Mouse (Mus musculus) frontal cortex, adult 2 months (tissue): Measurements from ENCODE around the gene Apoa1. TPM values are rescaled to one million over a fixed set of nuclear protein-coding genes. Genes with fewer than 3 reads are reported as not detected.

ENCODE experiments used
- DNase-seq, 2 experiments: peaks; one replicate each; pipeline ENCODE4 v3.0.0; 2022; ENCODE audit warnings: low spot score in 1 of 2; ENCODE audit errors: extremely low spot score in 1 of 2
- polyA plus RNA-seq: library from polyadenylated mRNA; depleted of rRNA; stranded (reverse); fragments of >200 nt; gene quantifications from 2 replicates; pipeline ENCODE4 v1.2.3, GENCODE M21; 2012; rRNA removed

Apoa1 gene
- polyA plus RNA-seq, 1 experiment: 2.4 TPM

DNA sequence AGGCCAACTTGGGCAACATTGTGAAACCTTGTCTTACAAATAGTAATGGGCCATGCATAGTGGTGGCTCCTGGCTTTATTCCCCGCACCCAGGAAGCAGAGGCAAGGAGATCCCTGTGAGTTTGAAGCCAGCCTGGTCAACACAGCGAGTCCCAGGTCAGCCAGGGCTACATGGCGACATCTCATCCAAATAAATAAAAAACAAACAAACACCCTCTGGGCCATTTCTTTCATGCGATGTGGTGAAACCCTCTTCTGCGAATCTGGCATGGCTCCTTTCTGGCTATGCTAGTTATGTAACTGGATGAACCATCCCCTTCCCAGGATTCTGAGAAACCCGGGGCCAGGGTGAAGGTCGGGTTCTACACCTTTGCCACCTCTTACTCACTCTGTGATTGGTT lies 27.8 kb downstream of the Apoa1 start:
- DNase-seq: no peak

DNA sequence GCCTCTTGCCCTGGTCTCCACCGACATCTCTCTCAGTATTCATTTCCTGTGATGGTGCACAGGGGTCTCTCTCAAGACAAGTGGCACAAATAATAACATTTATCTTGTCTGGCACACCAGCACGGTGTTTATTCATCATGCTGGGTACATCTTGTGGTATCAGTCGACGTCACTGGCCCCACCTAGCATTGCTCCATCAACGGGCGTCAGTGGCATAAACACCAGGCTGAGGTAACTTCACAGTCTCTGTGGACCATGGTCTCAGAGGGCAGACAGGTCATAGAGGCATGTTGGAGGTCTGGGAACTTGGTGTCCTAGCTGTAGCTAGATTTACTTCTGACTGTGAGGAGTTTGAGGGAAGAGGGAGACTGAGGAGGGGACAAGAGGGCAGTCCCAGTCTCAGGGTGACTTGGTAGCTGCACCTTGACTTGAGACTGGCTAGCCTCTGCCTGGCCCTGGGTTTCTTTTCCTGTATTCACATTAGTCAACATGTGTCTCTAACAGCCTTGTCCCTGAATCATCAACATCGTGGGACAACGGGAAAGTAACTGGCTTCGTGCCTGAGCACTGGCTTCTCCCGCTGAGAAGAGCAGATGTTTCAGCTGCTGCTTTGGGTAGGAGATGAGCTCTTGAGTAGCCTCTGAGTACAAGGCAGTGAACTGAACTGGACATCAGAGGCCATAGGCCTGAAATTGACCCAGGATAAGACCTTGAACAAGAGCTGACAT lies 28.4 kb downstream of the Apoa1 start:
- DNase-seq: no peak

DNA sequence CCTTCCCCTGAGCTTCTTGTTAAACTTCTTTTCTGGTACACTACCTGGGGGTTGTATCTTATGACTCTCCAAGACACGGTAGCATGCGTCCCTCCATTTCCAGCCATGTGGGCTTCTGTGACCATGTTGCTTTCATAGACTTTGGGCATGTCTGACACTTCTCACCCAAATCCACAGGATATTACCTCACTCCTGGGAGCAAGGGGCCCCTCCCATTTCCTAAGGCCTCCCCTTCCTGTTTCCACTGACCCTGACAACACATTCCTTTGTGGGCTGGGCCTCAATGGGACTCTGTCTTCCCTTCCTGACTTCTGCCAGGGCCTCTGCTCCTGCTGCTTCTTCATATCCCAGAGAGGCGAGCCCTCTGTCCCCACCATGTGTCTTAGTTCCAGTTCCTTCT lies 29.2 kb downstream of the Apoa1 start:
- no peak for DNase-seq

DNA sequence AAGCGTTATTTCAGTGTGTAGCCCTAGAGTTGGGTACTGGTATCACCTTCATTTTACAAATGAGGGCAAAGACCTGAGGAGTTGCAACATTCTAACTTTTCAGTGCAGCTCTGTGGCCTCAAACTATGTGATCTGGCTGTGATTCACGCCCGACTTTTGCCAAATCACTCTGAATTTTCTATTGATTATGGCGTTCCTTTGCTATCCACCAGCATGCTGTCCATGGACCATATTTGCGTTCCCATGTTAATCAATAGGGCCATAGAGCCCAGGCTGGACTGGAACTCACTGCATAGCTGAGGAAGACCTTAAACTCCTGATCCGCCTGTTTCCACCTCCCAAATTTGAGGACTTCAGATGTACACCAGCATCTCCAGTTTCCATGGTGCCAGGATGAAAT lies 30.7 kb downstream of the Apoa1 start:
- DNase-seq: no peak

DNA sequence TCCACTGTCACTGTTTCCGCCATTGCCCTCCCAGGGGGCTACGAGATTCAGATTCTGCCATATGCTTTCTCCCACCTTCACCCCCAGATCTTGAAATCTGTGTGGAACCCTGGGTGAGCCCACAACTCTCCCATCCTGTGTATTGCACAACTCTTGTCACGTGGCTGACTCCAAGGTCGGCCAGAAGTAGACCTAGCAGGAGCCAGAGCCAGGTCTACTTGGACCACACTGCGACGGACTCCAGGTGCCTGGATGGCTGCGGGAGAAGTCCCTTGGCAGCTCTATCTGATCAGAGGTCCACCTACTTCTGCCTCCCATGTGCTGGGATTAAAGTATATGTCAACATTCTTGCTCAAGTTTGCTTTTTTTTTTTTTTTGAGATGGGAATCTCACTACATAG lies 32.8 kb downstream of the Apoa1 start:
- no peak for DNase-seq

DNA sequence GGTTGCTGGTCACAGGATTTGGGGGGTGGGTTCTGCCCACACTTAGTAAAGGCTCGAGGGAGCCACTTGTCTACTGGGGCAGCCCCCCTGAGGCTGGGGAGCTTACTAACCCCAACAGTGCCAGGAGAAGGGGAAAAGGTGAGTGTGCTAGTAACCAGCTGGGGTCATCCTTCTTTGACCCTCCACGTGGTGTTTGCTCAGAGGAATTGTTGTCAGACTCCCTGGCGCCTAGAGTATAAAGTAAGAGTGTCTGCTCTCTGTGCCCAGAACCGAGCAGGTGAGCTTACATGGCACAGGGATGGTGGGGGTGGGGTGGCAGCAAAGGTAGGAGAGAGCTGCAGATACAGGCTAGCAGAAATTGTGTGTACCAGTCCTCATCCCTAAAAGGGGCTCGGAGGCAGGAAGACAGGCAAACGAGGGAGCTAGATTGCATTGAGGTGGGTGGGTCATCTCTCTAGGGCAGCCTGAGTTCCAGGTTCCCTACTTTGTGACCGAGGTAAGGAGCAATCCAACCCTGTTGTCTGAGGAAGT lies 40.0 kb downstream of the Apoa1 start, which contains the start of gene Apoa5:
TSS of gene Apoa5 (plus strand) at position 291 of the 531 bp plus-strand sequence.
- DNase-seq: no peak

DNA sequence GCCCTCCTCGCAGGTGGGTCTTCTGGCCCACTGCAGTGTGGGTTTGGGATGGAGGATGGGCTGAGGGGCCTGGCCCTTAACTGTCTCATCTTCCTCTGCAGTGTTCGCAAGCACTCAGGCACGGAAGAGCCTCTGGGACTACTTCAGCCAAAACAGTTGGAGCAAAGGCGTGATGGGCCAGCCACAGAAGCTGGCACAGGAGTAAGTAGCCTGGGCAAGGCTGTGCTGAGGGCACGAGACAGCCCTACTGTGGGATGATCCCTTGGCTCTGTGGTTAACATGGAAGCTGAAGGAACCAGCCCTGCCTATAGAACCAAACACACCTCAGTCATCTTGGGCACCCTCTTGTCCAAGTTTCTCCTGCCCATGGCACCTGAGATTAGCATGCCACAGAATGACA lies 40.7 kb downstream of the Apoa1 start:
- no peak for DNase-seq

DNA sequence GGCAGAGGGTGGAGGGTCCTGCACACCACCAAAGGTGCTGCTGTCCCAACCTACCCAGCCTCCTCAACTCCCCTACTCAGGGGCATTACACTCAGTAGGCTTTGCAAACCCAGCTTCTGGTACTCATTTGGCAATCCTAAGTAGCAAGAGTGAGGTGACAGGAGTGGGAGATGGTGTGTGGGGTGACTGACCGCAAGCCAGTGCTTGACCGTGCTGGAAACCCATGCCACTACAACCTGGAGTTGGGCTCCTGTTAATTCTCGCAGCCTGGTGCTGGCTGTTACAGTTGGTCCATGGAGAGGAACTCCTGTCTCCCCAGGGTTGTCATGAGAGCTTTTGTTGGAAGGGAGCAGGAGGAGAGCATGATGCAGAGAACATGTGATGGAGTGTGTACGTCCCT lies 42.4 kb downstream of the Apoa1 start:
- DNase-seq: no peak

DNA sequence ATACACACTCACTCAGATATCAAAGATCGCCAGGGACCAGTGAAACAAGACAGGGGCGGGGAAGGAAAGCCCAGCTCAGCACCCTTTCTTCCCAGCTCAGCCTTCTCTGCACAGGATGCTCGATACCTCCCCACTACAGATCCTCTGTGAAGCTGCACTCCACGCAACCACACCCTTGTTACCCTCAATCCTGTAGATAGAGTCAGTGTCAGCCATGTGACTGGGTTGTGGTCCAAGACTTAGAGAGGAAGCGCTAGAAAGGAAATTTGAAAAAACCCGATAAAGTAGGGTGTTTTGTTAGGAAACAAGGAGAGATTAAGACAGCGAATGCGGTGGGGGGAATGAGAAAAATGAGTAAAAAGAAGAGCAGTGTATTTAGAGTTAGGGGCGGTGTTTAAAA lies 43.7 kb downstream of the Apoa1 start:
- DNase-seq: no peak

DNA sequence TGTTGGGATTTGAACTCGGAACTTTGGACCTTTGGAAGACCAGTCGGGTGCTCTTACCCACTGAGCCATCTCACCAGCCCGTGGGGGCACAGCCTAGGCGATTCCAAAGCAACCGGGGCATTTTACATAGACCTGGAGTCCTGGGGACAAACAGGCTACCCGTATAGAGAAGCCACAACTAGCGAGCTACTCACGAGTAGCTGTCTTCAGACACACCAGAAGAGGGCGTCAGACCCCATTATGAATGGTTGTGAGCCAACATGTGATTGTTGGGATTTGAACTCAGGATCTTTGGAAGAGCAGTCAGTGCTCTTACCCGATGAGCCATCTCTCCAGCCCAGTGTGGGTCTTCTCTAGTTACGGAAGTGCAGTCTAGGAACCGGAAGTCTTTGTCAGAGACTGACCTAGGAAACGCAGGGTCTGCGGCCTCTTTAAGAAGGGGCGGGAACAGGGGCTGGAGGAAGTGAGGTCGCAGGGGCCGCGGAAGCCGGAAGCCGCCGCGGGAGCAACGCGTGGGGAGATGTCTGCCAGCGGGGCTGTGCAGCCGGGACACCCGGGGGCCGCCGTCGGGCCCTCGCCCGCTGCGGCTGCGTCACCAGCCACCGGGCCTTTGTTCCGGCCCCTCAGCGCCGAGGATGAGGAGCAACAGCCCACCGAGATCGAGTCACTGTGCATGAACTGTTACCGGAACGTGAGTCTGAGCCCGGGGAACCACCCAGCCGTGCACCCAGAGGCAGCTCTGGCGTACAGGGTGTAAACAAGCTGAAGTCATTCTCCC lies 44.5 kb downstream of the Apoa1 start, which contains the start of gene Zpr1:
TSS of gene Zpr1 (plus strand) at position 388 of the 778 bp plus-strand sequence.
- DNase-seq: peak; percentile 85 to 91

DNA sequence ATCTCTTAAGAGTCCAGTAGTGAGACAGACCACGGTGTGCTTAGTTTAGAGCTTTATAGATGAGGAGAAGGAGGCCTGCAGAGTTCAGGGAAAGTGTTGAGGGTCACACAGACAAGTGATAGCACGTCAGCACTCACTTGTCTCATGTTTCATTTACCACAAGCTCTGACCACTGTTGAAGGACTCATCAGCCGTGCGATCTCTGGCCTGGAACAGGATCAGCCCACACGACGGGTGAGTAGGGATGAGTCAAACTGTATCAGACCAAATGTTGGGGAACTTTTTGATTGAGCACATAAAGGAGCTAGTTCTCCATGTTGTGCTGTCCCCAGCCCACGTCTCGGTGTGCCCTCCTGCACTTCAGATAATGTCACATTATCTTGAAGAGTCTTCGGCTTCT lies 46.1 kb downstream of the Apoa1 start:
- DNase-seq: no peak

Other genes starting within 250 kb of the Apoa1 start
- 99.0 and 106 TPM in 2 replicates for gene Pafah1b2, start 215.9 kb upstream of the Apoa1 start, polyA plus RNA-seq
- gene Sik3, start 215.8 kb upstream of the Apoa1 start, polyA plus RNA-seq: 54.9 and 56.6 TPM in 2 replicates
- 0.38 and 0.90 TPM in 2 replicates for gene Apoc3, start 7.1 kb downstream of the Apoa1 start, polyA plus RNA-seq
- gene Apoa4, start 12.1 kb downstream of the Apoa1 start, polyA plus RNA-seq: 0.26 and 0.76 TPM in 2 replicates
- not detected in 2 replicates for gene Apoa5, start 40.1 kb downstream of the Apoa1 start, polyA plus RNA-seq
- 38.3 and 41.7 TPM in 2 replicates for gene Zpr1, start 44.5 kb downstream of the Apoa1 start, polyA plus RNA-seq
- 9.7 and 10.5 TPM in 2 replicates for gene Bud13, start 54.4 kb downstream of the Apoa1 start, polyA plus RNA-seq
- 0.04 TPM in 1 of 2 replicates, not detected in the other for gene 4931429L15Rik, start 91.4 kb downstream of the Apoa1 start, polyA plus RNA-seq